Mouse (Mus musculus): ENCODE results near the gene Lpp. TPM values are rescaled to one million over a fixed set of nuclear protein-coding genes. Genes with fewer than 3 reads are reported as not detected.

Lpp gene
- polyA plus RNA-seq, 1 experiment: 6.2 TPM

DNA sequence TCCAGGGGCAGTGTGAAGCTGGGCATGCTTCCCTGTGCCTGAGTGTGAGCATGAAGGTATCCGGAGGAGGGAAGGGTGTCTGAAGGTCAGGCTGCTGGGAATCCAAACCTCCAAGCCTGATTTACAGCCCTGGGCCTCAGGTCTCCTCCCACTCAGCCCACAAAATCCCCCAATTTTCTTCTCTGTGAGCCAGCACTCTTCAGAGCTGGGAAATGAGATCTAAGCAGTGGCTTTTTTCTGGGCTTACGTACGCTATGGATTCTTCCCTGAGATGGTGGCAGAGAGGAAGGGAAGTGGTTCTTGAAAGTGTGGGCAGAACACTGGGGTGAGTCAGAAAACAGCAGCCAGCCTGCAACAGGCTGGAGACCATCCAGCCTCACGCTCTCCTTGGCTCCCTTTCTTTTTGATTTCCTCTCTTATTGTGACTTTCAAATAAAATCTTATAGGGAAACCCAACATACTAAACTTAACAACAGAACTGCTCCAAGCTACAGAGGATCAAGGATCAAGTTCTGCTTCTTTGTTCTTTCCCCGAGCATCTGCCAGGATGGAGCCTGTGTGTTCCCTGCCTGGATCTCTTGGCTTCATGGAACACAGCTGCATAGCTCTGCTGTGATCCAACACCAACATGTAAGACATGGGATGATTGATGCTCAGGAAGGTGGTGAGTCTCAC lies 648.7 kb downstream of the Lpp start:
- WGBS: 32% methylated on average over 5 of the region's 5 CpGs
- Histone ChIP-seq H3K4me3 (replicated peaks; ENCODE audit: control insufficient read depth, low read depth, low read length) (no peak overlapping the region), H3K4me1 (ENCODE audit: control insufficient read depth, insufficient read depth, low read length) (peaks cover 1% of the 10 kb centered on the region; the same call in 1 of the 2 replicates), H3K27ac (ENCODE audit: control insufficient read depth, insufficient read depth, low read depth, low read length, poor library complexity) (0 out of 2 replicates have a peak overlapping the region, but pooled peaks have one; percentile 14)
- TF ChIP-seq CTCF (IDR thresholded peaks at IDR 0.05; ENCODE audit: control insufficient read depth, insufficient read depth, low read length) (no peak), POLR2A (IDR thresholded peaks at IDR 0.05; ENCODE audit: borderline replicate concordance, control insufficient read depth, low read depth, low read length) (no peak)
